Mouse (Mus musculus): Measurements from ENCODE around the gene Tnfrsf21.

DNA sequence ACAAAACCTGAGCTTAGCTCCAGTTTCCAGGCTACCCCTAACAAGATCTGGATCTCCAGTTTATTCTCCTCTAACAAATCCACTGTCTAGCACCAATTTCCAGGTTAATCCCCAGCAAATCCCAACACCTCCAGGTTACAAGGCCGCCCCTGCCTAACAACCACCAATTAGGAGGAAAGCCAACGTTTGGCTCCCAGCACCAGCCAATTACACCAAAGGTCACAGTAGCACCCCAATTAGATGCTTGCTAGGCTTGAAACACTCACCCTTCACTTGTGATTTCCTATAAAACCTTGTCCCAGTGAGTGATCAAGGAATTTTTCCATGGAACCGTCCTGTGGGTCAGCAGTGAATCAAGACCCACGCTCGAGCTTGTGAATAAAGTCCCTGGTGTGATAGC lies 116.1 kb downstream of the Tnfrsf21 start:
- TF ChIP-seq POLR2A (IDR thresholded peaks at IDR 0.05; ENCODE audit: low read depth, low read length) (no peak), CTCF (conservative IDR thresholded peaks at IDR 0.05; ENCODE audit: insufficient read depth, insufficient read length, low read depth, low read length) (no peak)
